Mouse (Mus musculus) ES-E14 (cell line): ENCODE measurements around the gene Elf5.

Experiments used
- CHD2 ChIP-seq: IDR thresholded peaks from 2 replicates; pipeline ENCODE4 v1.6.1; 2014; ENCODE audit warnings: mild to moderate bottlenecking, low read depth, low read length, inconsistent platforms
- MAFK ChIP-seq: IDR thresholded peaks from 2 replicates; pipeline ENCODE4 v1.6.1; 2014; ENCODE audit warnings: mild to moderate bottlenecking, low read depth, low read length, inconsistent platforms; ENCODE audit not compliant: insufficient read depth
- ZNF384 ChIP-seq: IDR thresholded peaks from 2 replicates; pipeline ENCODE4 v1.6.1; 2012; ENCODE audit warnings: low read depth, low read length, inconsistent platforms

GRCm38 (mm10) chr2:103448947-103449560 lies 37.6 kb downstream of the Elf5 start:
- TF ChIP-seq ZNF384 (no peak), MAFK (no peak), CHD2 (no peak)
